Mouse (Mus musculus): ENCODE measurements around the gene Helz.

The Helz gene

GRCm38 (mm10) chr11:107729141-107729540, 181.4 kb downstream of the Helz start:
- no peak for DNase-seq

DNA sequence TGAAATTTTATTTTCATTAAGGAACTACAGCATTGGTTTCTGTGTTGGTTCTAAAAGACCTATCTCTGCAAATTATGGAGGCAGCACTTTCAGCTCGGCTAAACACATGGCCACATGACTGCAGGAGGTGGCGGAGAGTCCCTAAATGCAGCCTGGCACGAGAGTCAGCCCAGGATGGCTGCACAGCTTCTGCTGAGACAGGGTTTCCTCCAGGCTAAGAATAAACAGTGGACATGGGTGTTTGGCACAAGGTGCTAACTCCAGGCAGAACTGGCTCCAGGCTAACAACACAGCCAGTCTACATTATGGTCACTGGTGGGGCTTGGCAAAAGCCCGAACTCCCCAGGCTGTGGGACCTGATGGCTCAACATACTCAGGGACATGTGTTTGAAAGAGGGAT, 183.2 kb downstream of the Helz start:
- no peak for DNase-seq

DNA sequence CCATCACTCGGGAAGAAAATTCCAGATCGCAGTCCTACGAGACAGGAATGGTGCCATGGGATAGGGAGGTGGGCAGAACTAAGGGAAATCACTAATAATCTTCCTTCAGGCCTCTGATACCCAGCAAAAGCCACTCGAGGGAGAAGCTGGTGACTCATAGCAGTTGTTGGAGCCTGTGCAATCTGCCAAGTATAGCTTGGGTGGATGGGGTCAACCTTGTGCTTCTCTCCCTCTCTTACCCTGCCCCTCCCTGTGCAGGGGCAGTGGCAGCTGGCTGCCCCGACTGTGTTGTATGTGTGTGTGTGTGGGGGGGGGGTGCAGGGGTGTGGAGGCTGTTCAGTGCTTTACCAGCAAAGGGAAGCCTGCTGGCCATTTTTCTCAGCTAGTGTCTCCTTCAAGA, 183.8 kb downstream of the Helz start:
- DNase-seq, result no peak

DNA sequence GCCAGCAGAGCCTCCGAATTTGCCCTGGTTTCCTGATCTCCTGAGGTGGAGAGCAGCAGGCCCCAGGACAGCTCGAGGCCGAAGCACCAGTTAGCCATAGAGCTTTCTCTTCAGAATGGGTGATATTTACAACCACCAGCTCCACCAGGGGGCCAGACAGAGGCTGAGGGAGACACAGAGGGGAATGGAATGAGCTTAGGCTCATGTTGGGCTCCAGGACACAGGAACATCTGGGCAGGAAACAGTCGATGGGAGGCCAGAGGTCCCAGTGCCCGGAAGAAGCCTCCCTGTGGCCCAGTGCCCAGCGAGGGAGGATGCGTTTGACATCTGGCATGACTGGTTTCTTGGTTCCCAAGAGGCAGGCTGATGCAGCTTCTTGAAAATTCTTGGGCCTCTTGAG, 186.4 kb downstream of the Helz start:
- DNase-seq, result no peak

DNA sequence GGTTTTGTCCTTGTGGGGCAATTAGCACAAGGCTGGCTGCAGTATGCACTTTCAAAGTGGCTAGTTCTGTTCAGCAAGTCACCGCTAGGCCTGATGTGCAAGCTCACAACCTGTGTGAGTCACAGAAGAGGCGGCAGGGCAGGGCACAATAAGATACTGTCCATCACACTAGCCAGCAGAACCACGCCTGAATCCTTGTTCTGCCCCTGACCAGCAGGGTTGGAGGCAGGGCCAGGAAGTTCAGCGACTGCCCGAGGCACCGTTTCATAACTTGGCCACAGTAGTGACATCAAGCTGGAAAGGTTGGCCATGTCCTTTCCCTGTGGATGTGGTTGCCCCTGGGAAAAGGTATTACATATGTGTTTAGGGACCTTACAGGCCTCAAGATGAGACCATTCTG, 190.2 kb downstream of the Helz start:
- no peak for DNase-seq

DNA sequence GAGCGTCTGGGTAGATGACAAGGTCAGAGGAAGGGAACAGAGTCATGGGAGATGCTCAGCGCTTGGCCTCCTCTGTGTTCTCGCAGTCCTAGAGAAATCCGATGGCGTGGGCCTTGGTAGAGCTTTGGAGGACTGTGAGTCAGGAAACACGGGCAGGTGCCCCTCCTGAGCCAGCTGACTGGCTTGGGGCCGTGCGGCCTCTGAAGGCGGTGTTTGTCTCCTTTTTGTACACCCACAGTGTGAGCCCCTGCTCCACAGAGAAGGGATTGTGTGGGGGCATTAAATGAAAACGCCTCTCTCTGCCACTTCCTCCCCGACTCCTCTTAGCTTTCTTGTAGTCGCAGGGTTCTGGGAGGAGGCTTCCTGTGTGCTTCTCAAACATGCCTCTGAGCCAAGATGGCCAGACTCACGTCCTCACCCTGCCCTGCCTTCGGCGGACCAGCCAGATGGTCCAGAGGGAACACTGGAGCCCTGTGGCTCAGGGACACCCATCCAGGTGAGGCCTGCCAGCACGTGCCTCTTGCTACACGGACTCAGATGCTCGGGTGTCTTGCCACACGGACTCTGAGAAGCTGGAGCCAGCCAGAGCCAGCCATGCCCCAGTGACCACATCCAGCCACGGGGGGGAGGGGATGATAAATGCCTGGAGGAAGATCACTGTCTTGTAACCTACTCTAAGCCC, 190.8 kb downstream of the Helz start:
- DNase-seq, result no peak

- DNase-seq, result no peak
These were observed 195.4 kb downstream of the Helz start for GRCm38 (mm10) chr11:107743100-107743499.
